Mouse (Mus musculus) kidney, adult 8-10 months (tissue): ENCODE measurements around the gene Tuba3a.
A peak's percentile ranks its signal among the peaks of the same experiment; 100 is the strongest.
"Not testable (repeated sequence)": the region's sequence is repeated elsewhere in the genome, so short reads cannot be mapped to it uniquely, and the experiment has no call there.

Experiments
- DNase-seq, 2 experiments: peaks; one replicate each; pipeline ENCODE4 v3.0.0; 2022

The Tuba3a gene

DNA sequence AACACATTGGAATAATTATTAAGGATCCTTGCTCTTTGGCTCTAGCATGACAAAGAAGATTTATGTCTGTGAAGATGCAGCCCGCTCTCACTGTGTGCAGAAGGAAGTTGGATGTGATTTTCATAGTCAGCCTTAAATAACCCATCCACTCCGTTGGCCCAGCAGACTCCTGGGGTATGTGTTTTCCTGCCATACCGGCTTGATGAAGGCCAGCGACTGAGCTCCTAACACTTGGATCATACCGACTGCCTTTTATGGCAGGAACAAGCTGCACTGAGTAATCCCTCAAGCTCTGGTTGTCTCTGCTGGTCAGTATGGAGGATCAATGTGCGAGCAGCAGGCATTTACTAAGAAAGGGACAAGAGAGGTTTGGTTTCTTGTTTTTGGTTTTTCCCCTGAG, 19.6 kb upstream of the Tuba3a start:
- no peak for DNase-seq

- DNase-seq: not testable (repeated sequence)
Measured at GRCm38 (mm10) chr6:125304408-125304807, 18.6 kb upstream of the Tuba3a start.

DNA sequence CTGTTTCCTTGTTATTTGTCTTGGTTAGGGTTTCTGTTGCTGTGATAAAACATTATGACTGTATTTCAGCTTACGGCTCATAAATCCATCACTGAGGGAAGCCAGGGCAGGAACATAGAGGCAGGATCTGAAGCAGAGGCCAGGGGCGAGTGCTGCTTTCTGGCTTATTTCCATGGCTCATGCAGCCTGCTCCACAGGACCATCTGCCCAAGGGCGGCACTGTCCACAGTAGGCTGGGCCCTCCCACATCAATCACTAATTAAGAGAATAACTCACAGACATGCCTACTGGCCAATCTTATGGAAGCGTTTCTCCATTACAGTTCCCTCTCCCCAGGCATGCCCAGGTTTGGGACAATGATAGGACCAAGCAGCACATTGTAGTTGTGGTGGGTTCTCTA, 17.4 kb upstream of the Tuba3a start:
- DNase-seq: no peak

DNA sequence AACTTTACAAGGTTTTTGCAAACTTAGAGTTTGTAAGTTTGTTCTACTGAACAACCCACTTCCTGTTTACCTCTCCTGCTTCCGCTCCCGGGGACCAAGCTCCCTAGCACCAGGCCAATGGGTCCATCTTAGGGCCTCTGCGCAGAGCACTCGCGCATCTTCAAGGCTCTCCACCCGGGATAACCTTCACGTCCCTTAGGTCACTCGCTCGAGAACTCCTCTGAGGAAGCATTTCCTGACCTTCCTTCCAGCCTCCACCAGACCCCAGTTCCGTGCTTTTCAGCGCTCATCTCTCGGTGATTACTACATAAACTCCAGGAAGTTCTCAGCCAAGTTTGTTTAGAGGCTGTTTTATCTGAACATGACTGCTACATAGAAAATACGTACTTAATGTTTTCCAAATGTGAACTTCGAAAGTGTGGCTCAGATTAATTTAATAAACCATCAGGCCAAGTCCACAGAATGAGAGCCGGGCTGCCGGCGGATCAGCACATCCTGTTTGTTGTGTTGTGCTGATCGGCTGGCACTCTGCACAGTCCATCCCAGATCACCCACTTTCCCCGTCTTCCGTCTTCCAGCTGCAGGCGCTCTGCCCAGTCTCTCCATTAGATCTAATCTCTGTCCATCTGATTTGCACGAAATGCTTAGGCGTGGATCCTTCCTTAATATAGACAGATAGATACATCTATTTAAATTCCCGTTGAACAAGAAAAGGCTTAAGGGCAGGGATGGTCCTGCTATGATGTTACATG, 16.6 kb upstream of the Tuba3a start:
- no peak for DNase-seq

GRCm38 (mm10) chr6:125300982-125301381, 15.1 kb upstream of the Tuba3a start:
- DNase-seq: no peak

GRCm38 (mm10) chr6:125297149-125297820, 11.4 kb upstream of the Tuba3a start:
- DNase-seq: no peak

DNA sequence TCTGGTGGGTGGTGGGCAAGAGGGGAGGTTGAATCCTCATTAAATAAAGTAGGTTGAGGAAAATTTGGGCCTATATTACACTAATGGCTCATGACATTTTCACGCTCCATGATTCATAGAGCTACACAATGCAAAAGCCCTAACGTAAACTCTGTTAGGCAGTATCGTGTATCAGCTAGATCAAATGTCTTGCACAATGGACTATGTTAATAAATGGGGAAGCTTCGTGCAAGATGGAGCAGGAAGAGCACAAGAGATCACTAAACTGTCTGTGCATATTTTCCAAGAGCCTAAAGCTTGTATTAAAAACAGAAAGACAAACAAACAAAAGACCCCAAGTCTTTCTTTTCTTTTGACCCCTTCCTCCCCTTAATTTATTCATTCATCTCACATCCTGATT, 8.2 kb upstream of the Tuba3a start:
- DNase-seq: no peak

DNA sequence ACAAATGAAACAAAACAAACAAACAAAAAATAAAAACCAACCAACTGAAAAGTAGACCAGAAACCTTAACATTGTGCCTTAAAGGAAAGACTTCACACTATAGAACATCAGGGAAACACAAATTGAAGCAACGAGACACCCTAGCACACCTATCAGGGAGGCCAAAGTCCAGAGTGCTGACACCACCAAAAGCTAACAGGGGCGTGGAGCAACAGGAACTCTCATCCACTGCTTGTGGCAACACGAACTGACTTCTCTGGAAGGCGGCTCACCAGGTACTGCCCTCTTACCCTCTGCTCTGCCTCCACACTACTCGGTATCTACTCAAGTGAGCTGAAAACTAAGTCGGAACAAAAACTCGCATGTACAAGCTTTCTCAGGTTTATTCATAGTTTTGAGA, 6.4 kb upstream of the Tuba3a start:
- DNase-seq: no peak

GRCm38 (mm10) chr6:125291329-125291728, 5.5 kb upstream of the Tuba3a start:
- no peak for DNase-seq

GRCm38 (mm10) chr6:125288730-125289129, 2.9 kb upstream of the Tuba3a start:
- no peak for DNase-seq

GRCm38 (mm10) chr6:125286944-125287343, 1.1 kb upstream of the Tuba3a start:
- DNase-seq: no peak

GRCm38 (mm10) chr6:125284751-125285150, 1.1 kb downstream of the Tuba3a start:
- no peak for DNase-seq

DNA sequence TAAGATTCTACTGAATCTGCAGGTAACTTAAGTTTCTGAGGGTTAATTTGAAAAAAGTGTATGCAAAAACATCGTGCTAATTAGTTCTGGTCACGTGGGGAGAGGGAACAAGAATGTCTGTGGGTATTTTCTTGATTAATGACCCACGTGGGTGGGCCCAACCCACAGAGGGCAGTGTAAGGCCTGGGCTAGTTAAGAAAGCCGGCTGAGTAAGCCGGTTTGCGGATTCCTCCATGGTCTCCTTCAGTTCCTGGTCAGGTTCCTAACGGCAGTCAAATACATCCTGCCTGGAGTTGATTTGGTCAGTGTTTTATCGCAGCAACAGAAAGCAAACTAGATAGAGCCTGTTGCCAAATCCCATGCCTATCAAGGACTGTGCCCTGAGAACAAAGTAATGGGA, 1.6 kb downstream of the Tuba3a start:
- peak in 1 of 2 experiments; percentile 29 for DNase-seq

GRCm38 (mm10) chr6:125282721-125283120, 3.1 kb downstream of the Tuba3a start:
- DNase-seq: not testable (repeated sequence)

- DNase-seq: no peak
Measured at GRCm38 (mm10) chr6:125279729-125280128, 6.1 kb downstream of the Tuba3a start.

DNA sequence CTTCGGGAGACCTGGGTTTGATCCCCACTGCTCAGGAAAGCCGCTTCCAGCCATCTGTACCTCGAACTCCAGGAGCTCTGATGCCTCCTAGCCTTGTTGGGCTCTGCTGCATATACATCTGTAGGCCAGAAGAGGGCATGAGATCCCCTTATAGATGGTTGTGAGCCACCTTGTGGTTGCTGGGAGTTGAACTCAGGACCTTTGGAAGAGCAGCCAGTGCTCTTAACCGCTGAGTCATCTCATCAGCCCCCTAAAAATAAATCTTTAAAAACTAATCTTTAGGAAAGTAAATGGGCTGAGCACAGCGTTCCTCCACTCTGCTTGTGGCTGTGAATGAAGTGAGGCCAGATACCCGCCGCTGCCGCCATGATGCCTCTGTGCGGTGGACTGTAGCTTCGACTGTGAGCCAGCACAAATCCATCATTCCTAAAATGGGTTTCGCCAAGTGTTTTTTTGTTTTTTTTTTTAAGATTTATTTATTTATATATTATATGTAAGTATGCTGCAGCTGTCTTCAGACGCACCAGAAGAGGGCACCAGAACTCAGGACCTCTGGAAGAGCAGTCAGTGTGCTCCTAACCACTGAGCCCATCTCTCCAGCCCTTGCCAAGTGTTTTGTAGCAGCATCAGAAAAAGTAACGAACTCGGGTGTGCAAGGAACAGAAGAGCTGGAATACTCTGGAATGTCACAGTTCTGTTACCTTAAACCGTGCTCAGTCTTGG, 10.8 kb downstream of the Tuba3a start:
- DNase-seq: peak; percentile 49 to 68

GRCm38 (mm10) chr6:125272228-125272785, 13.5 kb downstream of the Tuba3a start:
- no peak for DNase-seq

- peak; percentile 97 for DNase-seq
Measured at GRCm38 (mm10) chr6:125271455-125272227, 14.2 kb downstream of the Tuba3a start.

DNA sequence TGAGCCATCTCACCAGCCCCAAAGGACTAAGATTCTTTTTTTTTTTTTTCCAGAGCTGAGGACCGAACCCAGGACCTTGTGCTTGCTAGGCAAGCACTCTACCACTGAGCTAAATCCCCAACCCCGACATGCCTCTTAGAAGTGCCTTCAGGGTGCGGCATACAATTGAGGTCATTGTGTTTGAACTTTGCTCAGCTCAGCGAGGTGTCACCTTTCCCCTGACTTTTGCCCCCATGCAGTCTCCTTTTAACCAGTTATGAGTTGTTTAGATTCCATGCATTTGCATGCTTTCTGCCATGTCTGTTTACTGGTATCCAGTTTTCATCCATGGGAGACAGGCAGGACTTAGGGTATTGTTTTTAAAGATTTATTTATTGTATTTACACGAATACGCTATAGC, 17.0 kb downstream of the Tuba3a start:
- DNase-seq: no peak

DNA sequence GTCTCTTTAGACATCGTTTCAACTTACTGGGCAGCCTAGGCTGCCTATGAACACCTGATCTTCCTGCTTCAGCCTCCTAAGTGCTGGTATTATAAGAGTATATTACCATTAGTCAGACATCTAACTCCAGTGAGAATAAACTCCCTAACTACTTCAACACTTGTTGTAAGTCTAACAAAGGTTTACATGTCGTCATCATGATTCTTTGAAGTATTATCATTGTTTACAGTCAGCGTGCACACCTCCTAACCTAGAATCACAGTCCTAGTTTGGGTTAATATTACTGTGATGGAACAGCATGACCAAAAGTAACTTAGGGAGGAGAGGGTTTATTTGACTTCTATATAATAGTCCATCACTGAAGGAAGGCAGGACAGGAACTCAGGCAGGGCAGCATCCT, 18.4 kb downstream of the Tuba3a start:
- no peak for DNase-seq

DNA sequence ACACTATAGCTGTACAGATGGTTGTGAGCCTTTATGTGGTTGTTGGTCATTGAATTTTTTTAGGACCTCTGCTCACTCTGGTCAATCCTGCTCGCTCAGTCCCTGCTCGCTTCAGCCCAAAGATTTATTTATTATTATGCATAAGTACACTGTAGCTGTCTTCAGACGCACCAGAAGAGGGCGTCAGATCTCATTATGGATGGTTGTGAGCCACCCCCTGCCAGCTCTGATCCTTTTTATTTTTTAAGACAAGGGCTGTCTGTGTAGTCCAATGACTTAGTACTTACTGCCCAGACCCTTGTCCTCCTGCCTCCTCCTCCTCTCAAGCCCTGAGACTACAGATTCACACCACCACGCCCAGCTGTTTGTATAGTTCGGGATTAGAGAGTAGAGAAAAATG, 19.2 kb downstream of the Tuba3a start:
- not testable (repeated sequence) for DNase-seq

GRCm38 (mm10) chr6:125266091-125266490, 19.8 kb downstream of the Tuba3a start:
- DNase-seq: no peak

DNA sequence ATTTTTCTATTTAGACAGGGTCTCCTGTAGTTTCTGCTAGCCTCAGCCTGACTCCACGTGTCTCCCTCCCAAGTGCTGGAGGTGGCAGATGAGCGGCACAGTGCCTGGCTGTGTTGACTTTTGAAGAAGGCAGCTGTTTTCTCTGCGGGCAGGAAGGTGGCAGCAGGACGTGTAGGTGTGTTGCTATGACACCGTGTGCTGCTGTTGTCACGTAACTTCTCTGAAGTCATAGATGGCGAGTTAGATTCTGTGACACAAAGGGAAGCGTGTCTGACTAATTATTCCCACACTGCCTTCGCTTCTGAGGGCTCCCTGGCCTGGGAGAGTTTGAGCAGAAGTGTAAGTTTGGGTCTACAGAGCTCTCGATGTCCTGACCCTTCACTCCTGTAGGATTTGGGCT, 20.6 kb downstream of the Tuba3a start:
- no peak for DNase-seq
